Mouse (Mus musculus) 3T3-L1 (cell line): ENCODE measurements around the gene Galnt5.
A peak's percentile ranks its signal among the peaks of the same experiment; 100 is the strongest.

ENCODE experiments used
- DNase-seq: peaks from one replicate; pipeline ENCODE4 v3.0.0-alpha.2; 2015; ENCODE audit warnings: low read depth, low spot score

Galnt5 gene

GRCm38 (mm10) chr2:57997752-57998430 is at the start of gene Galnt5:
TSS of gene Galnt5 (plus strand) at chr2:57997884.
- no peak for DNase-seq

GRCm38 (mm10) chr2:57951620-57952019 is 46.1 kb upstream of the Galnt5 start:
- DNase-seq = no peak

- DNase-seq = no peak
Observed at GRCm38 (mm10) chr2:57960786-57961185, 36.9 kb upstream of the Galnt5 start.

DNA sequence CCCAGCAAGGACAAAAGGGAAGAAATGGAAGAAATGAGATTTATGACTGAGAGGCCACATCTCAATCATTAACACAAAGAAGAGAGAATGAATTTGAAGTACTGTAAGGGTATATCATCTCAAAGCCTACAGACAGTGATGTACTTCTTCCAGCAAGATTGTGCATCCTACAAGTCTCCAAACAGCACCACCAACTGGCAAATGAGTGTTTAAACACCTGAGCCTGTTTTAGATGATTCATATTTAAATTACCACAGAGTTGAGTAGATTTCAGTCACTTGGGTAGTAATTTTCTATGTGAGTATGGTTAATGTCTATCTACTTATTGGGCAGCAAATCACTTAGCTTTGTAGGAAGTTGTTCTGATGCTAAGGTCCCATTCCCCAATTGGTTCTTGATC is 15.4 kb upstream of the Galnt5 start:
- DNase-seq = no peak

GRCm38 (mm10) chr2:57991084-57991483 is 6.6 kb upstream of the Galnt5 start:
- no peak for DNase-seq

GRCm38 (mm10) chr2:58001497-58001896 is 3.8 kb downstream of the Galnt5 start:
- DNase-seq = no peak

GRCm38 (mm10) chr2:58007081-58007480 is 9.4 kb downstream of the Galnt5 start:
- no peak for DNase-seq

GRCm38 (mm10) chr2:58023556-58023955 is 25.9 kb downstream of the Galnt5 start:
- DNase-seq = no peak

- peak; percentile 35 for DNase-seq
Observed at GRCm38 (mm10) chr2:58026740-58027139, 29.1 kb downstream of the Galnt5 start.

GRCm38 (mm10) chr2:58029404-58029803 is 31.7 kb downstream of the Galnt5 start:
- peak; percentile 76 for DNase-seq

DNA sequence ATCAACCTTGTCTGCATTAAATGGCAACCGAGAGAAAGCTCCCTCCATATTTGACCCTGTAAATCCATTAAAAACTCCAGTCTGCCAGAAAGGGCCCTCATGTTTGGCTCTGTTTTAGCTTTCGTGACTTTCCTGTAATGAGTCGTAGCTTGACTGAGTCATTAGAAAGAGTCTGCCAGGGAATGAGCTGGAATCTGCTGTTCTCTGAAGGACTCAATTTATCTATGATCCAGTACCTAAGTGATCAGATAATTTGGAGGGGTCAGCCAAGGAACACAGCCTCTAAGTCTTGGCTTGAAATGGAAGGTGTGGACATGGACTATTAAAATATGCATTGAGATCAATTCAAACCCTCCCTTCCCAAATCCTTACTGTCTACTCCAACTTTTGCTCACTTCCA is 33.7 kb downstream of the Galnt5 start:
- DNase-seq = peak; percentile 61

DNA sequence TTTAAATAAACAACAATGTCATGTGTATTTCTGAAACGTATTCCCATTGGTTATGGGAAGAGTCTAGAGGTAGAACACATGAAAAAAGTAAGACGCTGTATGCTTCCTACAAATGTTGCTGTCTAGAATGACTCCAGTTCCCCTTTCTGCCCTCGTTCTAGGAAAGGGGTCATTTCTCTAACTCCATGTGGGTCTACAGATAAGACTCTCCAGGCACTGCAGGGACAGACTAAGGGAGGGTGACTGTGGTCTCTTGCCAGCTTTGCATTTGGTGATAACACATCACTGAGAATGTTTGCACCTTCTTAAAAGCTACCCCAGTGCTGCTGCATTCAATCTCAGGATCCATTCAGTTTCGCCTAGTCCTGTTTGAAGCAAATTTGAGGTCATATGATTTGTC is 38.0 kb downstream of the Galnt5 start:
- DNase-seq = no peak

- no peak for DNase-seq
Observed at GRCm38 (mm10) chr2:58036926-58037325, 39.2 kb downstream of the Galnt5 start.

DNA sequence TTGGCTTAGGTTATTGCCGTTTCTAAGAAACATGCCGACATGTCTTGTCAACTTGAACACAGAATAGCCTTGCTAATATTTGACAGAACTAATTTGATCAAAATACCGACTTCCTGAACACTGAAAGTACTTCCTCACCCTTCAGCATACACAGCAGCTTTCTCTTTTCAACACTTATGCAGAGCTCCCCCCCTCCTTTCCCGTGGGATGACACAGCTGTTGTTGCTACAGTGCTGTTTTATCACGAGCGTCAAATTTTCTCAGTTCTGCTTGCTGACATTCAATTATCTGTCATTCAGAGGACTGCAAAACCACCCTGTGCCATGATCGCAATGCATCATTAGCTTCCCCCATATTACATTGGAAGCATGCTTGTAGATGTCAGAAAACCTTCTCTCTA is 44.2 kb downstream of the Galnt5 start:
- no peak for DNase-seq

- no peak for DNase-seq
Observed at GRCm38 (mm10) chr2:58052821-58053581, 55.3 kb downstream of the Galnt5 start, which contains the start of gene Ermn. TSS of gene Ermn (minus strand) at chr2:58052864.

GRCm38 (mm10) chr2:58055383-58055782 is 57.7 kb downstream of the Galnt5 start:
- peak; percentile 76 for DNase-seq

DNA sequence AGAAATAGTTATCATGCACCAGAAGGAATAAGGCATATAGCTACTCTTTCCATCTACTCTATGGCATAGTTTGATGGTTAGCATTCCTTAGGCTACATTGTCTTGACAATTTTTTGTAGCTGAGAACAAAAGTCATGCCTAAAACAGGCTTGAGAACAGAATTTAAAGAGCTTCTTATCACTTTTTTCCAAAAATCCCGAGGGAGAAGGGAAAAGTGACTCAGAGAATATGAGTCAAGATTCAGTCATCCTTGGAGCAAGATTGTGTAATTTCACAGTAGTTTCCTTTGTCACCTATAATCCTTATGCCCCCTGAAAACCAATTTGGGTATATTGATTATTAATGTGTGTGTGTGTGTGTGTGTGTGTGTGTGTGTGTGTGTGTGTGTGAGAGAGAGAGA is 82.2 kb downstream of the Galnt5 start:
- DNase-seq = peak; percentile 80

GRCm38 (mm10) chr2:58086420-58086819 is 88.7 kb downstream of the Galnt5 start:
- DNase-seq = no peak

DNA sequence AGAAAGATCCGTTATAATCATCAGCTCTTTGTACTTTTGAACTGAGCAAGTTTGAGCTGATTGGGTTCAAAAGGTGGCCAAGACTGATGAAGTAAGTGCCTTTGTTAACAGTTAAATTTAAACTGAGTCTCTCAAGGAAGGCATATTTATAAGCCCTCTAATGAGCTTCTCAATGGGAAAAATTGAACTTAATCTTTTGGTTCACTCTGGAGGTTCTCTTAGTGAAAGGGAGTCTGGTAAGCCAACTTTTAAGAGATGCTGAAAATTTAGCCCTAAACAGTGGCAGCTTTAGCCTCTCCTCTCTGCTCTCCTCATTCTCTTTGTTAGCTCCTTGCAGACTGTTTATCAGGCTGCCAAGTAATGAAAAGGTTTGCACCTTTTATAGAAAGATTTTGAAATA is 97.1 kb downstream of the Galnt5 start:
- DNase-seq = no peak
